Mouse (Mus musculus): ENCODE data around the gene Pkmyt1.

The Pkmyt1 gene

GRCm38 (mm10) chr17:23725999-23726757 lies at the start of gene Pkmyt1:
TSS of gene Pkmyt1 (plus strand) at chr17:23726336.
- in situ Hi-C loops (cut with MboI, MseI) = no loop called here

- in situ Hi-C loops (cut with MboI, MseI) = no loop called here
Observed at GRCm38 (mm10) chr17:23676473-23677031, 49.6 kb upstream of the Pkmyt1 start.

GRCm38 (mm10) chr17:23677236-23677679 lies 48.9 kb upstream of the Pkmyt1 start, which contains the start of gene Tnfrsf12a:
TSS of gene Tnfrsf12a (minus strand) at chr17:23677468.
- in situ Hi-C loops (cut with MboI, MseI) = no loop called here

- in situ Hi-C loops (cut with MboI, MseI) = no loop called here
Observed at GRCm38 (mm10) chr17:23679127-23679835, 46.9 kb upstream of the Pkmyt1 start, which contains the start of gene Cldn6. TSS of gene Cldn6 (plus strand) at chr17:23679249.

GRCm38 (mm10) chr17:23680336-23680735 lies 45.8 kb upstream of the Pkmyt1 start:
- in situ Hi-C loops (cut with MboI, MseI) = no loop called here

GRCm38 (mm10) chr17:23681086-23681485 lies 45.0 kb upstream of the Pkmyt1 start:
- in situ Hi-C loops (cut with MboI, MseI) = no loop called here

- in situ Hi-C loops (cut with MboI, MseI) = no loop called here
Observed at GRCm38 (mm10) chr17:23682092-23682491, 44.0 kb upstream of the Pkmyt1 start.

- in situ Hi-C loops (cut with MboI, MseI) = no loop called here
Observed at GRCm38 (mm10) chr17:23682530-23682929, 43.6 kb upstream of the Pkmyt1 start.

- in situ Hi-C loops (cut with MboI, MseI) = no loop called here
Observed at GRCm38 (mm10) chr17:23683226-23683625, 42.9 kb upstream of the Pkmyt1 start.

GRCm38 (mm10) chr17:23683856-23684672 lies 42.1 kb upstream of the Pkmyt1 start, which contains the start of gene Cldn9:
TSS of gene Cldn9 (minus strand) at chr17:23684026.
- in situ Hi-C loops (cut with MboI, MseI) = no loop called here

- in situ Hi-C loops (cut with MboI, MseI) = no loop called here
Observed at GRCm38 (mm10) chr17:23694491-23694890, 31.6 kb upstream of the Pkmyt1 start.

- in situ Hi-C loops (cut with MboI, MseI) = no loop called here
Observed at GRCm38 (mm10) chr17:23695801-23696200, 30.3 kb upstream of the Pkmyt1 start.

- in situ Hi-C loops (cut with MboI, MseI) = loop anchor here (5.0 kb wide), 1 partner anchor 62 kb away; no protein-coding TSS in a partner anchor
Observed at GRCm38 (mm10) chr17:23699131-23700077, 26.7 kb upstream of the Pkmyt1 start.

- in situ Hi-C loops (cut with MboI, MseI) = loop anchor here (5.0 kb wide), 1 partner anchor 63 kb away; no protein-coding TSS in a partner anchor
Observed at GRCm38 (mm10) chr17:23700079-23700478, 26.1 kb upstream of the Pkmyt1 start.

- in situ Hi-C loops (cut with MboI, MseI) = loop anchor here (5.0 kb wide), 1 partner anchor 66 kb away; no protein-coding TSS in a partner anchor
Observed at GRCm38 (mm10) chr17:23703301-23703700, 22.8 kb upstream of the Pkmyt1 start.

GRCm38 (mm10) chr17:23704741-23705140 lies 21.4 kb upstream of the Pkmyt1 start:
- in situ Hi-C loops (cut with MboI, MseI) = loop anchor here (5.0 kb wide), 2 partner anchors 32 to 67 kb away; partner anchors contain the start of genes Hcfc1r1 and Thoc6

GRCm38 (mm10) chr17:23705525-23706104 lies 20.5 kb upstream of the Pkmyt1 start:
- in situ Hi-C loops (cut with MboI, MseI) = loop anchor here (5.0 kb wide), 1 partner anchor 33 kb away; the partner anchor contains the start of genes Hcfc1r1 and Thoc6

GRCm38 (mm10) chr17:23706212-23706611 lies 19.9 kb upstream of the Pkmyt1 start:
- in situ Hi-C loops (cut with MboI, MseI) = loop anchor here (5.0 kb wide), 1 partner anchor 34 kb away; the partner anchor contains the start of genes Hcfc1r1 and Thoc6

GRCm38 (mm10) chr17:23717003-23717402 lies 9.1 kb upstream of the Pkmyt1 start:
- in situ Hi-C loops (cut with MboI, MseI) = no loop called here
